Mouse (Mus musculus): ENCODE results near the gene Npr1. TPM values are rescaled to one million over a fixed set of nuclear protein-coding genes. Genes with fewer than 3 reads are reported as not detected.

Gene Npr1
- total RNA-seq, 2 experiments from 2014 or later, result not detected

DNA sequence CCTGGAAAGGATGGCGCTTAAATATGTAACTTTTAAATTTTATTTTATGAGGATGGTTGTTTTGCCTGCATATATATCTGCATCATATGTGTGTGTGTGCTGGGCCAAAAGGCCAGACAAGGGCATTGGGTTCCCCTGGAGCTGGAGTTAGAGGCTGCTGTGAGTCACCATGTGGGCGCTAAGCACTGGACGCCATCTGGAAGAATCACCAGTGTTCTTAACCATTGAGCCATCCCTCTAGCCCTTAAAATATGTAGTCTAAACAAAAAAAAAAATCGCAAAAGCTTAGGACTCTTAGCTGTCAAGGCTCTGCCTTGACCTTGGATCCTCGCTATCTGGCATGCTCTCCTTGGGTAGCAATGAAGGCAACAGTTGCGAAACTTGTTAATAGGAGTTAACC, 22.9 kb upstream of the Npr1 start:
- ATAC-seq (replicated peaks; ENCODE audit: low FRiP score, poor library complexity, severe bottlenecking), result no peak

DNA sequence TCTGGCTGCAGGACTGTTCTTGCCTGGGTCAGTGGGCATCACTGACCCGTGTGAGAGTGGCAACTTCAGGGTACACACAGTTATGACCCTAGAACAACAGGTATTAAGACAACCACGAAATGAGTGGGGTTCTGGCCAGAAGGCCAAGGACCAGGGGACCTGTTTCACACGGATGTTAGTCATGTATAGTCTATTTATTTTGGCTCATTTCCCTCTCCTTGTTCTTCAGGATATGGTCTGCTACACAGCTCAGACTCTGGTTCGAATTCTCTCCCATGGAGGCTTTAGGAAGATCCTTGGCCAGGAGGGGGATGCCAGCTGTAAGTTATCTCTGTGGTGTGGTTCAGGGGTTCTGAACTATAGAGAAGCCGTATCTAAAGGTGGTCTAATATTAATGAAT, 21.3 kb upstream of the Npr1 start:
- no peak for ATAC-seq (replicated peaks; ENCODE audit: low FRiP score, poor library complexity, severe bottlenecking)

DNA sequence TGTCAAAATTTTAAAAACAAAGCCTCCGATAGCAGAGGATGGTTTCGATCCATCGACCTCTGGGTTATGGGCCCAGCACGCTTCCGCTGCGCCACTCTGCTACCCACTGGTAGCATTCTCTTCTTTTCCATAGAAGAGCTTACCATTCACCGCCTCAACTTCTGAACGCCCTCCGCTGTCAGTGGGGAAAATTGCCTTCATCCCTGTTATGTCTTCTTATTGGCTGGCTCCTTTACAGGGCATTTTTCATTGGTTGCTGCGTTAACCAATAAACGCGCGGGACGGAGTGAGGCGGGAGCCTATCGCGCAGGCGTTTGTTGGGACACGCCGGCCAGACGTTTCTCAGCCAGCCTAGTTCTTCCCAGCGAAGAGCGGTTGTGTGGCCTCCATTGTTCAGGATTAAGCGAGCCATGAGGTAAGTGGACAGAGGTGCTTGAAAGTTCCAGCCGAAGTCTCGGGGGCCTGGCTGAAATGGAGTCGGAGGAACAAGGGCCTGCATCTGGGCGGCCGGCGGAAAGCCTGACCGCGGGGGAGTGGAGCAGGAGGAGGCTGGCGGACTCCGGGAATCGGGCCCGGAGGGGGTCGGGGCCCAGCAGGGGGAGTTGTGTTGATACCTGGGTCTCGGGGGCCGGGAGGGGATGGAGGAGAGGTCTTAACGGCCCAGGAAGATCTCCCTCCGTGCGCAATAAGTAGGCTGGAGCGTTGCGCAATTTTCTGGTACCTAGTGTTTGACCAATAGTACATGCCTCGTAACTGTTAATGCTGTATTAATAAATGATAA, 10.4 kb upstream of the Npr1 start, which contains the start of gene Ilf2:
Gene Ilf2 (plus strand): TSS at position 296 of the 781 bp plus-strand sequence.
- ATAC-seq (replicated peaks; ENCODE audit: low FRiP score, poor library complexity, severe bottlenecking), result peak; percentile 97

GRCm38 (mm10) chr3:90475151-90475830, 9.6 kb upstream of the Npr1 start:
- ATAC-seq (replicated peaks; ENCODE audit: low FRiP score, poor library complexity, severe bottlenecking), result peak; percentile 40; the same call in 1 of the 2 replicates

DNA sequence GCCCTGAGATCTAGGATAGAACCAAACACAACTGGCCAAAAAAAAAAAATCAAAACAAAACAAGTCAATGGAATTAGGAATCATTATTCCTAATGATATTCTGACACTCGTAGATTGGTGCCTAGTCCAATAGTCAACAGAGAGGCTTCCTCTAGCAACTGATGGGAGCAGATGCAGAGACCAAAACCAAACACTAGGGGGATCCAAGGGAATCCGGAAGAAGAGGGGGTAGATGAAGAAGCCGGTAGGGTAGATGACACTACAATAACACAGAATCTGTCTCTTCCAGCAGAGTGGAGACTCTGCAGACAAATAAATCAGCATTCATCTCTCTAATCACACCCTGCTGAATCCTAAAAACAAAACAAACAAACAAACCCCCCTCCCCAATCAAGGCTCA, 6.5 kb upstream of the Npr1 start:
- ATAC-seq (replicated peaks; ENCODE audit: low FRiP score, poor library complexity, severe bottlenecking), result peak; percentile 48; the same call in 1 of the 2 replicates

GRCm38 (mm10) chr3:90467618-90468300, 2.1 kb upstream of the Npr1 start:
- no peak for ATAC-seq (replicated peaks; ENCODE audit: low FRiP score, poor library complexity, severe bottlenecking)

DNA sequence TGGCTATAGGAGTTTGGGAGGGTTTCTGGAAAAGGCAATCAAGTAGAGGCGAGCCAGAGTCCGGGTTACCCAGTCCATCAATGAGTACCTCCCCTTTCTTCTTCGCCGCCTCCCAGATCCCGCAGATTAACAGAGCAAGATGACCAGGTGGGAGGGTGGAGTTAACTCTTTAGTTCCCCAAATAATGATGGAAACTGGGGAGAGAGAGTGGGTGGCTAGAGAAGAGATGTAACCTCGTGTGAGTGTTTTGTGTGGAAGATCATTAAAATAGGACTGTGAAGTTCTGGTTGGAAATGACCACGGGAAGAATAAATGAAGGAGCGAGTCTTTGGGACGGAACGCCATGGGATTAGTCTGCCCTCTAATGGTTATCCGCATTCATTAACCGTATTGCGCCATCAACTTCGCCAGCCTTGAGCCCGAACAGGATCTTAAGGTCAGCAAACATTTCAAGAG, 673 bp upstream of the Npr1 start:
- peak; percentile 62 for ATAC-seq (replicated peaks; ENCODE audit: low FRiP score, poor library complexity, severe bottlenecking)

- ATAC-seq (replicated peaks; ENCODE audit: low FRiP score, poor library complexity, severe bottlenecking), result no peak
These were observed 483 bp downstream of the Npr1 start for GRCm38 (mm10) chr3:90465081-90465685.

GRCm38 (mm10) chr3:90464552-90465080, 1.1 kb downstream of the Npr1 start:
- no peak for ATAC-seq (replicated peaks; ENCODE audit: low FRiP score, poor library complexity, severe bottlenecking)

GRCm38 (mm10) chr3:90462579-90462978, 3.1 kb downstream of the Npr1 start:
- no peak for ATAC-seq (replicated peaks; ENCODE audit: low FRiP score, poor library complexity, severe bottlenecking)

GRCm38 (mm10) chr3:90461935-90462334, 3.7 kb downstream of the Npr1 start:
- no peak for ATAC-seq (replicated peaks; ENCODE audit: low FRiP score, poor library complexity, severe bottlenecking)

DNA sequence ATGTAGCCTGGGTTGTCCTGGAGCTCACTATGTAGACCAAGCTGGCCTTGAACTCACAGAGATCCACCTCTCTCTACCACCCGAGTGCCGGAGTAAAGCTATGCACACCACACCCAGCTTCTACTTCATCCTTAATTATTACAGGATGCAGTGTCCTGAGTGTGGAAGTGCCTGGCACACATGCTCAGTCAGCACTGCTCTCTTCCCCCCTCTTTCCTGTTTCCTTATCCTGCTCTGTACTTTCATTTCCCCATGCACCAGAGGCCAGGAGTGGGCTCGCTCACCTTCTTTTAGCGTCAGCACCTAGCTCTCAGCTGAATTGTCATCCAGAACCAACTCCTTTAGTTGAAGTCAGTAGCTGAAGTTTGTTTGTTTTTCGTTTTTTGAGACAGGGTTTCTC, 5.4 kb downstream of the Npr1 start:
- no peak for ATAC-seq (replicated peaks; ENCODE audit: low FRiP score, poor library complexity, severe bottlenecking)

DNA sequence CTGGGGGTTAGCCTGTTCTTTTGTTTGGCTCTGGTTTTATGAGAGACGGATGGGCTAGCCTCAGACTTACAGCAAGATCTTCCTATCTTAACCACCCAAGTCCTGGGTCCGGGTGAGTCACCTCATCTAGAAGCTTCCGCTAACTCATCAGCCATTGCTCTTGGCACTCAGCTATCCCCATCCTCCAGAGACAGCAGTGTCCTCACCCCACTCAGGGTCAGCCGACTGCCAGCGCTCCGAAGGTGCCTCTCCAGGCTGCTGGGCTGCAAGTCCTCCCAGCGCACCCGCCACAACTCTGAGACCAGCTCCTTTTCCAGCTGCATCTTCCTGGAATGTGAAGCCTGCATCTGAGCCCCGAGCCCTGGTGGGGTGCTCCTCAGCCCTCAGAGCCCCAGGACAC, 5.9 kb downstream of the Npr1 start:
- ATAC-seq (replicated peaks; ENCODE audit: low FRiP score, poor library complexity, severe bottlenecking), result no peak

- ATAC-seq (replicated peaks; ENCODE audit: low FRiP score, poor library complexity, severe bottlenecking), result no peak
These were observed 10.7 kb downstream of the Npr1 start for GRCm38 (mm10) chr3:90454931-90455330.

- no peak for ATAC-seq (replicated peaks; ENCODE audit: low FRiP score, poor library complexity, severe bottlenecking)
These were observed 14.1 kb downstream of the Npr1 start for GRCm38 (mm10) chr3:90451396-90452095.

DNA sequence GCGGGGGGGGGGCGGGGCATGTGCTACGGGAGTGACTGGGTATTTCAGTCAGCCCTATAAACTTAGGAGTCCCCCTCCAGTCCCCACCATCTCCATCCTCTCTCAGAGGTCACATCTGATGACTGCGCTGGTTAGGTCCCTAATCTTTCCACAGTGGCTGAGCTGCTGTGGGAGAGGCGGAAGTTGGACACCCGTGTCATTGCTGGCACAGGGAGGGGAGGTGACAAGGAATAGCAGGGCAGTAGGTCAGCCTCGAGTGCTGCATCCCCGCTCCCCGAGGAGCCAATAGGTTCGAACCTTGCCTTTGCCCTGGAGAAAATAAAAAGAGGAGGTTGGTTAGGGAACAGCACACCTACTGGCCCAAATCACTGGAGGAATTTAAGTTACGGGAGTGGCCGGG, 14.8 kb downstream of the Npr1 start:
- no peak for ATAC-seq (replicated peaks; ENCODE audit: low FRiP score, poor library complexity, severe bottlenecking)

DNA sequence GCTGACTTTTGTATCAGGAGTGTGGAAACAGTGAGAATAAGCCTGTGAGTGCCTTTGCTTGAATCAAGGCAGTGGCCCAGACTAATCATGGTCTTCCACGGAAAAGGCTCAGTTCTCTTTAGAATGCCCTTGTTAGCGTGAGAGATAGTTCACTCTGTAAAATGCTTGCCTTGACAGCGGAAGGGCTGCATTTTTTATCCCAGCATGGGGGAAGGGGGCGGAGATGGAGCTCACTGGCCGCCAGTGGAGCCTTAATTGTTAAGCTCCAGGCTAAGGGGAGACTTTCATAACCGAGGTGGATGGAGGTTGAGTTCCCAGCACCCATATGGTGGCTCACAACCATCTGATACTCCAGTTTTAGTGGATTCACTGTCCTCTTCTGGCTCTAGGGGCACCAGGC, 17.0 kb downstream of the Npr1 start:
- no peak for ATAC-seq (replicated peaks; ENCODE audit: low FRiP score, poor library complexity, severe bottlenecking)

- no peak for ATAC-seq (replicated peaks; ENCODE audit: low FRiP score, poor library complexity, severe bottlenecking)
These were observed 18.6 kb downstream of the Npr1 start for GRCm38 (mm10) chr3:90447123-90447494.

DNA sequence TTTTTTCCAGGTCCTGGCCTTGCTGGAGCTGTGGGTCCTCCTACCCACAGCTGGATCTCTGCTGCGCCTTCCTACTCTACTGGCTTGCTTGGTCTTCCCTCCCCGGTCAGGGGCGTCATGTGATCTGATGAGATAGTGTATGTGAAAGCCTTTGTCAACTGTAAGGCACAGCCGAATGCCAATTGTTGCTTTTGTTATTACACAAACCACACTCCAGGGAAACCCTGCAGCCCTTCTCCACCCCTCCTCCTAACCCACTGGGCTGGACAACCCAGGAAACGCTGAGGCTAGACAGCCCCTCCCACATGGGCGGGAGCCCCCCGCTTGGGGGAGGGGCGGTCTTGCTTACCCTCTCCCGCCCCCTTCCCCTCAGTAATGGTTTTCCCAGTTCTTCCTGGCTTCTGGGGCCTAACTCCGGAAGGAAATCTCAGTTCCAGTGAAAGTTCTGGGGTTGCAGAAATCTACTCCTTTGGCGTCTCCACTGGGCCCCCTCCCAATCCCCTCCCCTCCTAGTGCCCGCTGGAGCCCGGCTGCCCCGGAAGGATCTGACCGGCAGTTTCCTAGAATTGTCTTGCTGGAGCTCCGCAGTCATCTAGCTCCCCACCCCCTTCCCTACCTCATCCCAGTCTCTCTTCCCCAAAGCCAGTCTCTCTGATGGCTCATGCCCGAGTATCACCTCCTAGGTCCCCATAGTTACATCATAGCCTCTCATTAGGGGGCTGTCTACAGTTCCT, 19.1 kb downstream of the Npr1 start:
- ATAC-seq (replicated peaks; ENCODE audit: low FRiP score, poor library complexity, severe bottlenecking), result no peak

All from erythroblast, adult 5-6 weeks (primary cell).